Mouse (Mus musculus) kidney, postnatal 0 days (tissue): ENCODE measurements around the gene Kcnn3. TPM values are rescaled to one million over a fixed set of nuclear protein-coding genes. Genes with fewer than 3 reads are reported as not detected.

ENCODE experiments used
- ATAC-seq: fragments of 200-750 bp; cut with Nextera tagmentation; replicated peaks from 2 replicates; pipeline ENCODE4 v1.8.0; 2017; ENCODE audit warnings: low read depth, moderate number of reproducible peaks, moderate TSS enrichment, moderate library complexity; ENCODE audit not compliant: low FRiP score
- DNase-seq: peaks from one replicate; pipeline ENCODE4 v3.0.0-alpha.2; 2016; ENCODE audit warnings: low spot score
- H3K27ac ChIP-seq: fragments of 300-500 bp; sonication (generic); 2 replicates; pipeline ENCODE4 v1.5.1; 2014; ENCODE audit warnings: mild to moderate bottlenecking
- H3K27me3 ChIP-seq: fragments of 300-500 bp; sonication (generic); 2 replicates; pipeline ENCODE4 v1.6.1; 2014; ENCODE audit warnings: low read length, mixed read lengths; ENCODE audit not compliant: insufficient read depth
- H3K36me3 ChIP-seq: fragments of 300-500 bp; sonication (generic); 2 replicates; pipeline ENCODE4 v1.6.1; 2014; ENCODE audit warnings: low read length, mixed read lengths; ENCODE audit not compliant: insufficient read depth
- H3K4me1 ChIP-seq: fragments of 300-500 bp; sonication (generic); replicated peaks from 2 replicates; pipeline ENCODE4 v1.6.1; 2014; ENCODE audit warnings: antibody characterized with exemption, low read length, mixed read lengths; ENCODE audit not compliant: insufficient read depth
- H3K4me2 ChIP-seq: fragments of 300-500 bp; sonication (generic); 2 replicates; pipeline ENCODE4 v1.6.1; 2014; ENCODE audit warnings: mild to moderate bottlenecking, low read length, moderate library complexity, mixed read lengths
- H3K4me3 ChIP-seq: fragments of 300-500 bp; sonication (generic); replicated peaks from 2 replicates; pipeline ENCODE4 v1.5.1; 2014; ENCODE audit warnings: low read depth, low read length
- H3K9ac ChIP-seq: fragments of 300-500 bp; sonication (generic); 2 replicates; pipeline ENCODE4 v1.6.1; 2014; ENCODE audit warnings: low read depth, low read length
- H3K9me3 ChIP-seq: fragments of 300-500 bp; sonication (generic); replicated peaks from 2 replicates; pipeline ENCODE4 v1.6.1; 2016; ENCODE audit warnings: low read length, inconsistent platforms, mixed read lengths
- CTCF ChIP-seq: IDR thresholded peaks from 2 replicates; pipeline ENCODE4 v1.5.1; 2016; ENCODE audit warnings: antibody characterized with exemption, low read depth, mild to moderate bottlenecking, moderate library complexity
- WGBS: fragments of 180-500 bp; shearing (Covaris S2); extraction: QIAGEN DNeasy Blood & Tissue Kit; methylation state at CpG from one replicate; pipeline ENCODE4 v1.1.7; 2014; 5-methylcytosine and 5-hydroxymethylcytosine counted together
- polyA plus RNA-seq: library from polyadenylated mRNA; unstranded; fragments of >200 nt; fragmentation: Nextera tagmentation; extraction: Ambion mirVana; gene quantifications from 2 replicates; pipeline ENCODE4 v1.2.1, GENCODE M21; 2015

Gene Kcnn3
- polyA plus RNA-seq, 1 experiment from 2014 or later, result 1.6 TPM

DNA sequence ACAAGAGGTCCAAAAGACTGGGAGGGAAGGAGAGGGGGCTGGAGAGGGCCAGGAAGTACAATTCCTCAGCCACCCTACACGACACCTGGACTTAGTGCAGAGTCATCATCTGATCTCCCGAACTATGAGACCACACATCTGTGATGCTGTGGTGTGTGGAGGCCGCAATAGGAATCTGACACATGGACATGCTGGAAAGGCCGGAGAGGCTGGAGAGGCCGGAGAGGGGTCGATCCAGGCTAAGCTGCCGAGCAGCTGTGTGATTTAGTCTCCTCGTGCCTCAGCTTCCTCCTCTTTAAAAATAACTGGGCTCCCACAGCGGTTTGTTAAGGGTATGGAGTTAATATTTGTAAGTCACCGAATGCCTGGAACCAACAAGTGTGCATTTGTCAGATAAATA lies 73.6 kb downstream of the Kcnn3 start:
- 50% methylated on average over 10 of the region's 10 CpGs for WGBS
- ATAC-seq (no peak), DNase-seq (no peak)
- Histone ChIP-seq H3K9ac (no peak overlapping the region), H3K36me3 (no peaks in the 10 kb centered on the region), H3K4me1 (no peaks in the 10 kb centered on the region), H3K4me2 (no peak overlapping the region), H3K27me3 (no peaks in the 10 kb centered on the region), H3K9me3 (no peaks in the 10 kb centered on the region), H3K4me3 (no peak overlapping the region), H3K27ac (no peak overlapping the region)
- TF ChIP-seq CTCF, result no peak

DNA sequence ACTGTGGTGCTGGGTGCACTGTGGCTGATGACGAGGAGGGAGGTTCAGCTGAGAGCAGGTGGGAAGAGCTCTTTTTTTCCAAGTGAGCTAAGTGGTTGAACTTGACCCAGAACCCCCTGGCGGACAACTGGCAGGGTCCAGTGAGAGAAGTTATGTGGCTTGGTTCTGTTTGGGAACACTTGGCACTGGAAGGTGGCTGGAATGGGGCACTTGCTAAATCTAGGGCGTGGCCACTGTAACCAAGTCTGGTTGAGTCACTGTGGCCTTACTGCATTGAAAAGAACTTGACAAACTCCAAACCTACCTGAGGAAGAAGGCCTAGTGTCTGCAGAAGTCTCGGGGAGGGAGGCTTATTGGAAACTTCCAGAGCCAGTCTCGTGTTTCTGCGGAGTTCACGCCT lies 78.4 kb downstream of the Kcnn3 start:
- no peaks in the 10 kb centered on the region for H3K9me3 ChIP-seq
- H3K4me3 ChIP-seq, result no peak overlapping the region
- H3K27ac ChIP-seq, result no peak overlapping the region
- no peak for ATAC-seq
- WGBS, result 83% methylated on average over 7 of the region's 7 CpGs
- no peak overlapping the region for H3K9ac ChIP-seq
- TF ChIP-seq CTCF, result no peak
- no peak overlapping the region for H3K4me2 ChIP-seq
- H3K27me3 ChIP-seq, result no peaks in the 10 kb centered on the region
- no peak for DNase-seq
- no peaks in the 10 kb centered on the region for H3K4me1 ChIP-seq
- no peaks in the 10 kb centered on the region for H3K36me3 ChIP-seq

- Histone ChIP-seq H3K4me2 (no peak overlapping the region), H3K4me1 (no peaks in the 10 kb centered on the region), H3K27me3 (no peaks in the 10 kb centered on the region), H3K36me3 (no peaks in the 10 kb centered on the region), H3K4me3 (no peak overlapping the region), H3K9ac (no peak overlapping the region), H3K27ac (no peak overlapping the region), H3K9me3 (no peaks in the 10 kb centered on the region)
- whole genome bisulfite sequencing, result 98% methylated on average over 7 of the region's 7 CpGs
- TF ChIP-seq CTCF, result no peak; the same call in 1 of the 2 replicates
- ATAC-seq (no peak), DNase-seq (no peak)
These were observed 79.0 kb downstream of the Kcnn3 start for GRCm38 (mm10) chr3:89598967-89599366.

DNA sequence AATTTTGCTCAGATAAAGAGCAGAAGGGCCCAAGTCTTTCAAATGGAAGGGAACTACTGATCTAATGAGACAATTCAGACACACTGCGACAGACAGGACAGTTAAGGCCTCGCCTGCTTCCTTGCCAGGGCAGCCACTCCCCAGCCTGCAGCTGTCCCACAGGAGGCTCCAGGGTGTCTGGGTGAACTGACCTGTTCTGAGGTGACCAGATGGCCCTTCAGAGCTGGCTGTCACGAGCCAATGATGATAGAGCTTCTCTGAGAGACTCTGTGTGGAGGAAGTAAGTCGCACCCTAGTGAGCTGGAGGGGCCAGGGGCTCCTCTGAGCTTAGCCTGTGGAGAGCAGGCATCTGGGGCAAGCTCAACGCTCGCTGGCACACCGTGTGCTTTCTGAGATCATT lies 81.1 kb downstream of the Kcnn3 start:
- Histone ChIP-seq H3K9ac (no peak overlapping the region), H3K4me2 (no peak overlapping the region), H3K4me3 (no peak overlapping the region), H3K36me3 (no peaks in the 10 kb centered on the region), H3K27ac (no peak overlapping the region), H3K4me1 (no peaks in the 10 kb centered on the region), H3K27me3 (no peaks in the 10 kb centered on the region), H3K9me3 (no peaks in the 10 kb centered on the region)
- 21% methylated on average over 7 of the region's 7 CpGs for WGBS
- DNase-seq (no peak), ATAC-seq (no peak)
- TF ChIP-seq CTCF, result no peak

DNA sequence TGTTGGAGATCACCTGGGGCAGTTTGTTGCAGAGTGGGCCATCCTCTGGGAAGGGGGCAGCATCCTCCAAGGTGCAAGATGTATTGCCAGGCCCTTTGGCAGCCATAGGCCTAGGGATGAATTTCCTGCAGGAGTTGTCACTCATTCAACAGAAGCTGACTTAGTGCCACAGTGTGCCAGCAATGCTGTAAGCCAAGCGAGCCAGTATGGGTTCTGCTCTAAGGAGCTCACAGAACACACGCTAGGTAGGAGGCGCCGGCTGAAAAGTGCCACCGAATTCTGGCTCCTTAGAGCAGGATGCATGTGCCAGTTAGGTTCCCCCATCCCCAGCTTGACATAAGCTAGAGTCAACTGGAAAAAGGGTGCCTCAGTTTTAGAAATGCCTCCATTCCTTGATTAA lies 83.3 kb downstream of the Kcnn3 start:
- H3K27ac ChIP-seq, result no peak overlapping the region
- H3K36me3 ChIP-seq, result no peaks in the 10 kb centered on the region
- no peak for DNase-seq
- no peak overlapping the region for H3K4me3 ChIP-seq
- no peaks in the 10 kb centered on the region for H3K27me3 ChIP-seq
- no peak overlapping the region for H3K4me2 ChIP-seq
- H3K9ac ChIP-seq, result no peak overlapping the region
- TF ChIP-seq CTCF, result no peak
- no peaks in the 10 kb centered on the region for H3K9me3 ChIP-seq
- no peak for ATAC-seq
- WGBS, result 82% methylated on average over 5 of the region's 5 CpGs
- H3K4me1 ChIP-seq, result no peaks in the 10 kb centered on the region

GRCm38 (mm10) chr3:89605235-89605634 lies 85.3 kb downstream of the Kcnn3 start:
- 73% methylated on average over 5 of the region's 5 CpGs for WGBS
- no peaks in the 10 kb centered on the region for H3K9me3 ChIP-seq
- no peaks in the 10 kb centered on the region for H3K27me3 ChIP-seq
- DNase-seq, result no peak
- no peaks in the 10 kb centered on the region for H3K36me3 ChIP-seq
- no peak overlapping the region for H3K4me3 ChIP-seq
- H3K27ac ChIP-seq, result no peak overlapping the region
- H3K4me2 ChIP-seq, result no peak overlapping the region
- no peak overlapping the region for H3K9ac ChIP-seq
- H3K4me1 ChIP-seq, result no peaks in the 10 kb centered on the region
- no peak for TF ChIP-seq CTCF
- no peak for ATAC-seq

DNA sequence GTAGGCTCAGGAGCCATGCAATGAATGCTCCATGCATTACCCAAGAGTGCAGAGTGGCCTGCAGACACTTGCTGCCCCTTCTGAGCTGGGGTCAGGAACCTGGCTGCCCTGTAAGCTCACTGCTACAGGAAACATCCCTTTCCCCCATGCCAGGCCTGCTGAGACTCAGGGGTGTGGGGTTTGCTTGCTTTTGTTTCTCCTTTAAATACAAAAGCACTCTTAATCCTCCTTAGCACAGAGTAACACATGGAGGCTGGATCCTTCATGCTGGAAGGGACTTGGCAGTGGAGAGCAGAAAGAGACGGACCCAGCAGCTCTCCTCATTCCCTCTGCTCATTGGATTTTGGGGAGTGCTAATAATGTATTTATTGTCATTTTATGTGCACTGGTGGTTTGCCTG lies 87.4 kb downstream of the Kcnn3 start:
- Histone ChIP-seq H3K27me3 (no peaks in the 10 kb centered on the region), H3K4me1 (no peaks in the 10 kb centered on the region), H3K4me2 (no peak overlapping the region), H3K4me3 (no peak overlapping the region), H3K36me3 (no peaks in the 10 kb centered on the region), H3K9me3 (no peaks in the 10 kb centered on the region), H3K27ac (no peak overlapping the region), H3K9ac (no peak overlapping the region)
- ATAC-seq, result no peak
- no peak for TF ChIP-seq CTCF
- DNase-seq, result peak; percentile 41
- WGBS, result 70% methylated on average over 1 of the region's 1 CpGs
